Mouse (Mus musculus) olfactory bulb, adult 2 months (tissue): ENCODE data around the gene Smpd2.

Experiments
- CTCF ChIP-seq: fragments of 200-500 bp; IDR thresholded peaks from 2 replicates; pipeline ENCODE4 v1.5.1; 2012; ENCODE audit warnings: low read depth, mild to moderate bottlenecking, low read length, moderate library complexity; ENCODE audit not compliant: insufficient read depth
- POLR2A ChIP-seq: fragments of 200-500 bp; IDR thresholded peaks from 2 replicates; pipeline ENCODE4 v1.6.1; 2012; ENCODE audit warnings: mild to moderate bottlenecking, low read depth, low read length, moderate library complexity; ENCODE audit not compliant: insufficient read depth

DNA sequence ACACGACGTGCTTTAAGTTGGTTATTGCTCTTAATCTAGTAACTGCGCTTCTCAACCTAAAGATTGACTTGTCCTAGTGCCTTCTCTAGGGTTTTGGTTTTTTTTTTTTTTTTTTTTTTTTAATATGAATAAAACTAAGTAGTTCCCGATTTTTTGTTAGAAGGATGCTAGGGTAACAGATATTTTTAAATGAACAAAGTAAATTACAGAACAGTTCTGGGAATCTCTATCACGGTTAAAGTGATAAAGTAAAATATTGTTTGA is 30.2 kb upstream of the Smpd2 start:
- no peak for TF ChIP-seq CTCF
- TF ChIP-seq POLR2A: no peak
